Mouse (Mus musculus): ENCODE results near the gene Ubp1. TPM values are rescaled to one million over a fixed set of nuclear protein-coding genes. Genes with fewer than 3 reads are reported as not detected.

The Ubp1 gene
- polyA plus RNA-seq, 1 experiment from 2014 or later = 37.6 TPM

- Histone ChIP-seq H3K27me3 (no peaks in the 10 kb centered on the region), H3K4me1 (replicated peaks) (no peaks in the 10 kb centered on the region), H3K9ac (replicated peaks) (no peak overlapping the region), H3K36me3 (peaks cover 89% of the 10 kb centered on the region), H3K4me2 (replicated peaks) (no peak overlapping the region), H3K9me3 (no peaks in the 10 kb centered on the region), H3K27ac (no peak overlapping the region), H3K4me3 (replicated peaks) (no peak overlapping the region)
- WGBS = 81% methylated on average over 8 of the region's 8 CpGs
- ATAC-seq = no peak
These were observed 40.9 kb downstream of the Ubp1 start for GRCm38 (mm10) chr9:113971615-113972014.

GRCm38 (mm10) chr9:113973857-113974256 lies 43.1 kb downstream of the Ubp1 start:
- H3K27ac ChIP-seq = no peak overlapping the region
- no peak for ATAC-seq
- WGBS = 68% methylated on average over 4 of the region's 4 CpGs
- no peaks in the 10 kb centered on the region for H3K9me3 ChIP-seq
- H3K36me3 ChIP-seq = peaks cover 87% of the 10 kb centered on the region
- no peaks in the 10 kb centered on the region for H3K4me1 ChIP-seq (replicated peaks)
- H3K27me3 ChIP-seq = no peaks in the 10 kb centered on the region
- H3K4me3 ChIP-seq (replicated peaks) = no peak overlapping the region
- H3K4me2 ChIP-seq (replicated peaks) = no peak overlapping the region
- H3K9ac ChIP-seq (replicated peaks) = no peak overlapping the region

GRCm38 (mm10) chr9:113974945-113975344 lies 44.2 kb downstream of the Ubp1 start:
- Histone ChIP-seq H3K9ac (replicated peaks) (no peak overlapping the region), H3K27ac (no peak overlapping the region), H3K36me3 (peaks cover 87% of the 10 kb centered on the region), H3K4me1 (replicated peaks) (no peaks in the 10 kb centered on the region), H3K9me3 (no peaks in the 10 kb centered on the region), H3K4me2 (replicated peaks) (no peak overlapping the region), H3K4me3 (replicated peaks) (no peak overlapping the region), H3K27me3 (no peaks in the 10 kb centered on the region)
- 91% methylated on average over 4 of the region's 4 CpGs for WGBS
- ATAC-seq = no peak

- peaks cover 85% of the 10 kb centered on the region for H3K36me3 ChIP-seq
- no peaks in the 10 kb centered on the region for H3K9me3 ChIP-seq
- H3K4me1 ChIP-seq (replicated peaks) = no peaks in the 10 kb centered on the region
- no peak overlapping the region for H3K9ac ChIP-seq (replicated peaks)
- H3K27me3 ChIP-seq = no peaks in the 10 kb centered on the region
- no peak for ATAC-seq
- 85% methylated on average over 7 of the region's 7 CpGs for WGBS
- H3K4me2 ChIP-seq (replicated peaks) = no peak overlapping the region
- H3K4me3 ChIP-seq (replicated peaks) = no peak overlapping the region
- H3K27ac ChIP-seq = no peak overlapping the region
These were observed 44.7 kb downstream of the Ubp1 start for GRCm38 (mm10) chr9:113975442-113975841.

- no peaks in the 10 kb centered on the region for H3K27me3 ChIP-seq
- no peaks in the 10 kb centered on the region for H3K9me3 ChIP-seq
- 91% methylated on average over 10 of the region's 10 CpGs for WGBS
- no peak overlapping the region for H3K27ac ChIP-seq
- H3K4me1 ChIP-seq (replicated peaks) = peaks cover 5% of the 10 kb centered on the region
- peaks cover 78% of the 10 kb centered on the region for H3K36me3 ChIP-seq
- H3K4me3 ChIP-seq (replicated peaks) = no peak overlapping the region
- ATAC-seq = no peak
- no peak overlapping the region for H3K9ac ChIP-seq (replicated peaks)
- H3K4me2 ChIP-seq (replicated peaks) = no peak overlapping the region
These were observed 45.5 kb downstream of the Ubp1 start for GRCm38 (mm10) chr9:113976264-113976663.

- Histone ChIP-seq H3K4me3 (replicated peaks) (no peak overlapping the region), H3K36me3 (peaks cover 77% of the 10 kb centered on the region), H3K27me3 (no peaks in the 10 kb centered on the region), H3K4me2 (replicated peaks) (no peak overlapping the region), H3K9ac (replicated peaks) (no peak overlapping the region), H3K9me3 (no peaks in the 10 kb centered on the region), H3K4me1 (replicated peaks) (peaks cover 14% of the 10 kb centered on the region), H3K27ac (no peak overlapping the region)
- 87% methylated on average over 11 of the region's 11 CpGs for WGBS
- no peak for ATAC-seq
These were observed 46.6 kb downstream of the Ubp1 start for GRCm38 (mm10) chr9:113977225-113977840.

- WGBS = 89% methylated on average over 7 of the region's 7 CpGs
- Histone ChIP-seq H3K9ac (replicated peaks) (no peak overlapping the region), H3K4me2 (replicated peaks) (no peak overlapping the region), H3K9me3 (no peaks in the 10 kb centered on the region), H3K27ac (no peak overlapping the region), H3K27me3 (no peaks in the 10 kb centered on the region), H3K4me3 (replicated peaks) (no peak overlapping the region), H3K4me1 (replicated peaks) (peaks cover 14% of the 10 kb centered on the region), H3K36me3 (peaks cover 76% of the 10 kb centered on the region)
- ATAC-seq = no peak
These were observed 47.9 kb downstream of the Ubp1 start for GRCm38 (mm10) chr9:113978656-113979055.

GRCm38 (mm10) chr9:113979356-113979755 lies 48.6 kb downstream of the Ubp1 start:
- no peak overlapping the region for H3K9ac ChIP-seq (replicated peaks)
- H3K4me3 ChIP-seq (replicated peaks) = no peak overlapping the region
- 94% methylated on average over 13 of the region's 13 CpGs for WGBS
- H3K4me2 ChIP-seq (replicated peaks) = no peak overlapping the region
- no peaks in the 10 kb centered on the region for H3K9me3 ChIP-seq
- H3K27ac ChIP-seq = no peak overlapping the region
- no peaks in the 10 kb centered on the region for H3K27me3 ChIP-seq
- H3K36me3 ChIP-seq = peaks cover 76% of the 10 kb centered on the region
- peaks cover 14% of the 10 kb centered on the region for H3K4me1 ChIP-seq (replicated peaks)
- no peak for ATAC-seq

GRCm38 (mm10) chr9:113981099-113981880 lies 50.6 kb downstream of the Ubp1 start:
- H3K4me2 ChIP-seq (replicated peaks) = no peak overlapping the region
- peaks cover 73% of the 10 kb centered on the region for H3K36me3 ChIP-seq
- H3K27ac ChIP-seq = peak overlapping the region; percentile 71
- H3K4me1 ChIP-seq (replicated peaks) = peaks cover 14% of the 10 kb centered on the region
- ATAC-seq = peak; percentile 79
- WGBS = 60% methylated on average over 16 of the region's 16 CpGs
- H3K4me3 ChIP-seq (replicated peaks) = no peak overlapping the region
- H3K9ac ChIP-seq (replicated peaks) = no peak overlapping the region
- H3K27me3 ChIP-seq = no peaks in the 10 kb centered on the region
- H3K9me3 ChIP-seq = no peaks in the 10 kb centered on the region

- H3K4me1 ChIP-seq (replicated peaks) = peaks cover 14% of the 10 kb centered on the region
- H3K27ac ChIP-seq = no peak overlapping the region
- peaks cover 64% of the 10 kb centered on the region for H3K36me3 ChIP-seq
- H3K9ac ChIP-seq (replicated peaks) = no peak overlapping the region
- H3K27me3 ChIP-seq = no peaks in the 10 kb centered on the region
- H3K4me3 ChIP-seq (replicated peaks) = no peak overlapping the region
- H3K4me2 ChIP-seq (replicated peaks) = no peak overlapping the region
- ATAC-seq = no peak
- no peaks in the 10 kb centered on the region for H3K9me3 ChIP-seq
- WGBS = 94% methylated on average over 2 of the region's 2 CpGs
These were observed 51.7 kb downstream of the Ubp1 start for GRCm38 (mm10) chr9:113982451-113982850.

- Histone ChIP-seq H3K4me2 (replicated peaks) (no peak overlapping the region), H3K9me3 (no peaks in the 10 kb centered on the region), H3K27me3 (no peaks in the 10 kb centered on the region), H3K36me3 (peaks cover 59% of the 10 kb centered on the region), H3K9ac (replicated peaks) (no peak overlapping the region), H3K4me3 (replicated peaks) (no peak overlapping the region), H3K27ac (no peak overlapping the region), H3K4me1 (replicated peaks) (peaks cover 14% of the 10 kb centered on the region)
- WGBS = 87% methylated on average over 11 of the region's 11 CpGs
- no peak for ATAC-seq
These were observed 52.3 kb downstream of the Ubp1 start for GRCm38 (mm10) chr9:113982883-113983670.

All from midbrain, embryonic 13.5 days (tissue).